Mouse (Mus musculus) liver, adult 2 months (tissue): ENCODE measurements around the gene Pawr.

ENCODE experiments used
- CTCF ChIP-seq: fragments of 200-500 bp; IDR thresholded peaks from 2 replicates; pipeline ENCODE4 v1.5.1; 2011; ENCODE audit warnings: low read depth, low read length, control low read depth
- POLR2A ChIP-seq: fragments of 200-500 bp; IDR thresholded peaks from 2 replicates; pipeline ENCODE4 v1.6.1; 2011; ENCODE audit warnings: low read length, control low read depth; ENCODE audit not compliant: insufficient read depth; ENCODE audit errors: extremely low read depth

DNA sequence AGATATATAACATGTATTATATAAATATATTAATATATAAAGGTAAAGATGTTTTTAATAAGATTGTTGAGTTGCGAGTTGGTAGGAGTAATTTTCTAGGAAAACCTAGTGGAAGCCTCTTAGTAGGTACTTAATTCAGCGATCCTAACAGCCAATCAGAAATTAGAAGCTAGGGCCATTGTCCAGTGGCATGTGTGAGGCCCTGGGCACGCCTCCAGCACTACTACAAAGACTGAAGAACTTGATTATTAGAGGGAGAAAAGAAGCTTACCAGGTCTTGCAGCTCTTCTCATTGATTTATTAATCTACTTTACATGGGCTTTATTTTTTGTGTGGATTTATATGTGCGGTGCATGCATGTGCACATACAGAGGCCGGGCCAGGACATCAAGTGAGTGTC, 46.9 kb upstream of the Pawr start:
- TF ChIP-seq POLR2A (no peak), CTCF (no peak)
